Mouse (Mus musculus) CH12.LX (cell line): ENCODE data around the gene Grk5. TPM values are rescaled to one million over a fixed set of nuclear protein-coding genes. Genes with fewer than 3 reads are reported as not detected.

Experiments
- DNase-seq: peaks from one replicate; pipeline ENCODE4 v3.0.0-alpha.2; 2013; ENCODE audit errors: extremely low read depth
- H3K27ac ChIP-seq: 2 replicates; pipeline ENCODE4 v1.5.1; 2012; ENCODE audit warnings: low read depth, mild to moderate bottlenecking, control low read depth, moderate library complexity; ENCODE audit not compliant: insufficient read depth
- H3K27me3 ChIP-seq: replicated peaks from 2 replicates; pipeline ENCODE3; 2012; ENCODE audit warnings: inconsistent platforms
- H3K36me3 ChIP-seq, 2 experiments: replicated peaks in 1 of 2; 2 replicates each; pipeline versions ENCODE3 to v1.6.1; 2012; ENCODE audit warnings: inconsistent platforms in 1 of 2, low read length in 1 of 2, mild to moderate bottlenecking in 1 of 2, mixed read lengths in 1 of 2, moderate library complexity in 1 of 2; ENCODE audit not compliant: control insufficient read depth in 1 of 2, insufficient read depth in 1 of 2
- H3K4me1 ChIP-seq, 2 experiments: 2 replicates each; pipeline ENCODE4 v1.6.1; 2012; ENCODE audit warnings: inconsistent platforms in 1 of 2, moderate library complexity in 1 of 2; ENCODE audit not compliant: insufficient read depth in 2 of 2, control insufficient read depth in 1 of 2
- H3K4me2 ChIP-seq: 2 replicates; pipeline ENCODE4 v1.6.1; 2012; ENCODE audit warnings: low read depth, mild to moderate bottlenecking, control low read depth; ENCODE audit not compliant: poor library complexity, insufficient read depth, severe bottlenecking
- H3K4me3 ChIP-seq, 3 experiments: fragments of 150-350 bp in 1 of 3; sonication (generic) in 1 of 3; replicated peaks in 1 of 3; 2 replicates each; pipeline versions ENCODE3 to v1.5.1; 2011 to 2012; ENCODE audit warnings: low read depth in 2 of 3, low read length in 2 of 3, mild to moderate bottlenecking in 2 of 3, moderate library complexity in 2 of 3, control low read depth in 1 of 3, improper control_type of control experiment in 1 of 3, inconsistent platforms in 1 of 3, mixed read lengths in 1 of 3; ENCODE audit not compliant: poor library complexity in 1 of 3
- H3K79me2 ChIP-seq: replicated peaks from 2 replicates; pipeline ENCODE4 v1.6.1; 2012; ENCODE audit warnings: mild to moderate bottlenecking, moderate library complexity; ENCODE audit not compliant: control insufficient read depth, poor library complexity, insufficient read depth, severe bottlenecking; ENCODE audit errors: extremely low read depth
- H3K9ac ChIP-seq: 2 replicates; pipeline ENCODE4 v1.6.1; 2012; ENCODE audit warnings: low read depth, mild to moderate bottlenecking, control low read depth, moderate library complexity; ENCODE audit not compliant: insufficient read depth
- H3K9me3 ChIP-seq: replicated peaks from 2 replicates; pipeline ENCODE3; 2012; ENCODE audit warnings: low read length, inconsistent platforms, mixed read lengths
- CHD1 ChIP-seq: IDR thresholded peaks from 2 replicates; pipeline ENCODE4 v1.6.1; 2012; ENCODE audit warnings: low read depth, low read length, improper control_type of control experiment, inconsistent platforms
- CHD2 ChIP-seq: IDR thresholded peaks from 2 replicates; pipeline ENCODE4 v1.6.1; 2011; ENCODE audit warnings: low read length, improper control_type of control experiment
- CTCF ChIP-seq, 2 experiments: IDR thresholded peaks in 1 of 2; conservative IDR thresholded peaks in 1 of 2; 2 replicates each; pipeline ENCODE4 v1.5.1; 2011 to 2012; ENCODE audit warnings: low read depth in 2 of 2, low read length in 2 of 2, improper control_type of control experiment in 1 of 2, inconsistent platforms in 1 of 2, mild to moderate bottlenecking in 1 of 2, moderate library complexity in 1 of 2
- E2F4 ChIP-seq: IDR thresholded peaks from 2 replicates; pipeline ENCODE4 v1.6.1; 2011; ENCODE audit warnings: low read depth, low read length, improper control_type of control experiment; ENCODE audit not compliant: insufficient replicate concordance
- ELF1 ChIP-seq: IDR thresholded peaks from 2 replicates; pipeline ENCODE4 v1.6.1; 2014; ENCODE audit warnings: low read depth, mild to moderate bottlenecking, inconsistent platforms, low read length, improper control_type of control experiment
- EP300 ChIP-seq: IDR thresholded peaks from 2 replicates; pipeline ENCODE4 v1.6.1; 2011; ENCODE audit warnings: low read length, improper control_type of control experiment
- ETS1 ChIP-seq: conservative IDR thresholded peaks from 2 replicates; pipeline ENCODE4 v1.6.1; 2012; ENCODE audit warnings: low read depth, mild to moderate bottlenecking, inconsistent platforms, low read length, improper control_type of control experiment, moderate library complexity
- HCFC1 ChIP-seq: IDR thresholded peaks from 2 replicates; pipeline ENCODE4 v1.6.1; 2012; ENCODE audit warnings: low read depth, mild to moderate bottlenecking, inconsistent platforms, low read length, improper control_type of control experiment
- IRF4 ChIP-seq: IDR thresholded peaks from 2 replicates; pipeline ENCODE4 v1.6.1; 2014; ENCODE audit warnings: low read depth, mild to moderate bottlenecking, inconsistent platforms, low read length, improper control_type of control experiment
- JUN ChIP-seq: IDR thresholded peaks from 2 replicates; pipeline ENCODE4 v1.6.1; 2011; ENCODE audit warnings: low read depth, mild to moderate bottlenecking, low read length, improper control_type of control experiment, moderate library complexity; ENCODE audit not compliant: insufficient read depth
- MAFK ChIP-seq: IDR thresholded peaks from 2 replicates; pipeline ENCODE4 v1.6.1; 2011; ENCODE audit warnings: low read length, improper control_type of control experiment; ENCODE audit not compliant: insufficient replicate concordance
- MAX ChIP-seq: IDR thresholded peaks from 2 replicates; pipeline ENCODE4 v1.6.1; 2011; ENCODE audit warnings: low read length, improper control_type of control experiment
- MAZ ChIP-seq: IDR thresholded peaks from 2 replicates; pipeline ENCODE4 v1.6.1; 2012; ENCODE audit warnings: low read depth, mild to moderate bottlenecking, inconsistent platforms, low read length, improper control_type of control experiment, moderate library complexity
- MEF2A ChIP-seq: IDR thresholded peaks from 2 replicates; pipeline ENCODE4 v1.6.1; 2014; ENCODE audit warnings: low read depth, mild to moderate bottlenecking, inconsistent platforms, low read length, improper control_type of control experiment, borderline replicate concordance
- MXI1 ChIP-seq: IDR thresholded peaks from 2 replicates; pipeline ENCODE4 v1.6.1; 2011; ENCODE audit warnings: mild to moderate bottlenecking, low read depth, low read length, improper control_type of control experiment
- MYC ChIP-seq: IDR thresholded peaks from 2 replicates; pipeline ENCODE4 v1.6.1; 2011; ENCODE audit warnings: low read depth, mild to moderate bottlenecking, improper control_type of control experiment, low read length
- NELFE ChIP-seq: IDR thresholded peaks from 2 replicates; pipeline ENCODE4 v1.6.1; 2011; ENCODE audit warnings: low read depth, low read length, improper control_type of control experiment
- NRF1 ChIP-seq: IDR thresholded peaks from 2 replicates; pipeline ENCODE4 v1.6.1; 2014; ENCODE audit warnings: low read depth, mild to moderate bottlenecking, inconsistent platforms, low read length, improper control_type of control experiment, moderate library complexity
- PAX5 ChIP-seq: IDR thresholded peaks from 2 replicates; pipeline ENCODE4 v1.6.1; 2012; ENCODE audit warnings: low read length, inconsistent platforms, mixed read lengths
- POLR2A ChIP-seq: IDR thresholded peaks from 2 replicates; pipeline ENCODE4 v1.6.1; 2011; ENCODE audit warnings: low read depth, mild to moderate bottlenecking, improper control_type of control experiment, low read length
- POLR2AphosphoS2 ChIP-seq: IDR thresholded peaks from 2 replicates; pipeline ENCODE4 v1.6.1; 2011; ENCODE audit warnings: low read depth, low read length, improper control_type of control experiment
- RCOR1 ChIP-seq: conservative IDR thresholded peaks from 2 replicates; pipeline ENCODE4 v1.6.1; 2012; ENCODE audit warnings: low read depth, mild to moderate bottlenecking, inconsistent platforms, low read length, improper control_type of control experiment
- SIN3A ChIP-seq: IDR thresholded peaks from 2 replicates; pipeline ENCODE4 v1.6.1; 2012; ENCODE audit warnings: low read length, improper control_type of control experiment, inconsistent platforms
- SMC3 ChIP-seq: IDR thresholded peaks from 2 replicates; pipeline ENCODE4 v1.6.1; 2011; ENCODE audit warnings: low read depth, low read length, improper control_type of control experiment
- TBP ChIP-seq: conservative IDR thresholded peaks from 2 replicates; pipeline ENCODE4 v1.6.1; 2011; ENCODE audit warnings: low read depth, low read length, improper control_type of control experiment
- TCF12 ChIP-seq: IDR thresholded peaks from 2 replicates; pipeline ENCODE4 v1.6.1; 2014; ENCODE audit warnings: low read depth, mild to moderate bottlenecking, inconsistent platforms, low read length, improper control_type of control experiment
- USF1 ChIP-seq: IDR thresholded peaks from 2 replicates; pipeline ENCODE4 v1.6.1; 2014; ENCODE audit warnings: low read depth, mild to moderate bottlenecking, inconsistent platforms, low read length, improper control_type of control experiment
- USF2 ChIP-seq: conservative IDR thresholded peaks from 2 replicates; pipeline ENCODE4 v1.6.1; 2011; ENCODE audit warnings: low read depth, low read length, improper control_type of control experiment
- ZC3H11A ChIP-seq: IDR thresholded peaks from 2 replicates; pipeline ENCODE4 v1.6.1; 2012; ENCODE audit warnings: low read depth, mild to moderate bottlenecking, inconsistent platforms, low read length, improper control_type of control experiment
- ZKSCAN1 ChIP-seq: IDR thresholded peaks from 2 replicates; pipeline ENCODE4 v1.6.1; 2012; ENCODE audit warnings: low read depth, inconsistent platforms, low read length, improper control_type of control experiment, borderline replicate concordance
- ZMIZ1 ChIP-seq: IDR thresholded peaks from 2 replicates; pipeline ENCODE4 v1.6.1; 2012; ENCODE audit warnings: low read depth, mild to moderate bottlenecking, inconsistent platforms, low read length, improper control_type of control experiment
- ZNF384 ChIP-seq: IDR thresholded peaks from 2 replicates; pipeline ENCODE4 v1.6.1; 2012; ENCODE audit warnings: low read depth, low read length, improper control_type of control experiment, inconsistent platforms
- dilution Hi-C: fragments of 300-500 bp; cut with MboI; formaldehyde crosslinking; loops from 2 replicates; pipeline ENCODE4 v1.14.3; 2020; ENCODE audit warnings: low sequenced_read_pairs; ENCODE audit not compliant: extremely low pct_unique_long_range_greater_than_20kb, extremely low pct_ligation_motif_present
- in situ Hi-C: fragments of 300-500 bp; cut with MboI; formaldehyde crosslinking; loops from 3 replicates; pipeline ENCODE4 v1.14.3; 2019; ENCODE audit warnings: low sequenced_read_pairs, low pct_ligation_motif_present, low pct_unique_long_range_greater_than_20kb, mixed read lengths
- polyA plus RNA-seq: library from polyadenylated mRNA; unstranded; fragments of >175 nt; gene quantifications from 2 replicates; pipeline ENCODE4 v1.2.1, GENCODE M21; 2012; ENCODE audit warnings: low read depth; ENCODE audit not compliant: insufficient read length
- total RNA-seq, 2 experiments: library from RNA; depleted of rRNA; stranded (reverse); fragments of 300-350 nt in 1 of 2; fragments of >200 nt in 1 of 2; gene quantifications; 2 replicates each; pipeline ENCODE4 v1.2.3; 2012 to 2014

Grk5 gene
- total and polyA plus RNA-seq, 3 experiments, result 5.7 to 11.5 (median 7.6) TPM

DNA sequence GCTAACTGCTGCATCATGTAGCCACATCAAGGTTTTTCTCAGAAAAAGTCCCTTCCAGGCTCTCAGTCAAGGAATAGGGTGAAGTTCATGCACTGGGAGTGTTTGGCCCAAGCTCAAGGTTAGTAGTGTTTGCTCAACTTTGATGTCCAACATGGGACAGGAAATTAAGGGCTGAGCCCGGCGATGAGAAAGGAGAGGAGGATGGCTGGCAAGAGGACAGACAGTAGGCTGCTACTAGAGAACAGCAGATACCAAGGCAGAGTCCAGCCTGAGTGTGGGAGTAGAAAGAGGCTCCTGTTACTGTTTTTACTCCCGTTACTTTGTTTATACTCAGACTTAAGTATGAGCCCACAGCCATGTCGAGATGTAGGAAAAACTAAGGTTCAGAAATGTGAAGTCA, 16.0 kb upstream of the Grk5 start:
- in situ Hi-C loops, result no loop called here
- dilution Hi-C loops, result no loop called here
- DNase-seq, result no peak

GRCm38 (mm10) chr19:60874064-60874694, 15.4 kb upstream of the Grk5 start, which contains the start of gene Prdx3:
TSS of gene Prdx3 (minus strand) at chr19:60874556.
- Histone ChIP-seq H3K27ac (peak within 1 kb of the TSS; percentile 52), H3K9ac (peak within 1 kb of the TSS; percentile 55)
- TF ChIP-seq IRF4 (no peak), ZKSCAN1 (no peak), MAX (peak; percentile 45; the same call in 1 of the 2 replicates), USF2 (no peak), ELF1 (peak; percentile 62; the same call in 1 of the 2 replicates), CHD1 (no peak), EP300 (no peak), CTCF (conservative IDR thresholded peaks at IDR 0.05 in 1 of 2, IDR thresholded peaks at IDR 0.05 in 1 of 2; ENCODE audit: low read depth in 2 of 2, low read length in 2 of 2) (no peak), TCF12 (peak; percentile 75), NRF1 (peak; percentile 77), MEF2A (0 out of 2 replicates have a peak, but pooled peaks have one; percentile 45), MAFK (no peak), ETS1 (no peak), CHD2 (no peak), HCFC1 (peak; percentile 49), POLR2A (peak; percentile 95), E2F4 (no peak), JUN (no peak), NELFE (peak; percentile 84), RCOR1 (no peak), USF1 (no peak), MAZ (peak; percentile 32; the same call in 1 of the 2 replicates), MYC (peak; percentile 69; the same call in 1 of the 2 replicates), TBP (peak; percentile 73), PAX5 (no peak), ZMIZ1 (peak; percentile 73), MXI1 (peak; percentile 64; the same call in 1 of the 2 replicates), SIN3A (peak; percentile 82), POLR2AphosphoS2 (peak; percentile 79; the same call in 1 of the 2 replicates), ZNF384 (no peak), ZC3H11A (no peak), SMC3 (no peak)

More for the DNA sequence above, 16.0 kb upstream of the Grk5 start:
- H3K79me2 ChIP-seq, result peaks cover 36% of the 10 kb centered on the region
- no peaks in the 10 kb centered on the region for H3K27me3 ChIP-seq
- H3K27ac ChIP-seq, result peak overlapping the region; percentile 52
- TF ChIP-seq CHD2, result 0 out of 2 replicates have a peak, but pooled peaks have one; percentile 2
- no peak for TF ChIP-seq CHD1
- peaks cover 16 to 33% of the 10 kb centered on the region in 2 experiments for H3K36me3 ChIP-seq
- H3K9ac ChIP-seq, result peak overlapping the region; percentile 55
- H3K4me3 ChIP-seq, result peak overlapping the region; percentile 75 to 89 (median 78)
- H3K4me1 ChIP-seq, result peaks cover 5 to 35% of the 10 kb centered on the region in 2 experiments; a peak in 3 of 4 replicates
- peak overlapping the region; percentile 78 for H3K4me2 ChIP-seq
- H3K9me3 ChIP-seq, result no peaks in the 10 kb centered on the region

More at GRCm38 (mm10) chr19:60874064-60874694, 15.4 kb upstream of the Grk5 start, which contains the start of gene Prdx3:
- in situ Hi-C loops (no loop called here), dilution Hi-C loops (no loop called here)
- DNase-seq, result peak; percentile 95
- peaks cover 5 to 35% of the 10 kb centered on the region in 2 experiments; a peak in 3 of 4 replicates for H3K4me1 ChIP-seq
- peaks cover 33% of the 10 kb centered on the region for H3K79me2 ChIP-seq
- H3K4me3 ChIP-seq, result peak within 1 kb of the TSS; percentile 75 to 89 (median 78)
- no peaks in the 10 kb centered on the region for H3K9me3 ChIP-seq
- peaks cover 11 to 27% of the 10 kb centered on the region in 2 experiments for H3K36me3 ChIP-seq
- H3K27me3 ChIP-seq, result no peaks in the 10 kb centered on the region
- H3K4me2 ChIP-seq, result peak within 1 kb of the TSS; percentile 78
